Mouse (Mus musculus) frontal cortex, postnatal 36 days (tissue): ENCODE data around the gene Atp8a1.
"Not testable (repeated sequence)": the region's sequence is repeated elsewhere in the genome, so short reads cannot be mapped to it uniquely, and the experiment has no call there.

ENCODE experiments used
- DNase-seq, 2 experiments: peaks; one replicate each; pipeline ENCODE4 v3.0.0; 2022; ENCODE audit warnings: low spot score in 2 of 2

The Atp8a1 gene

GRCm38 (mm10) chr5:67826935-67827334 lies 20.3 kb downstream of the Atp8a1 start:
- DNase-seq, result no peak

- no peak for DNase-seq
Measured at GRCm38 (mm10) chr5:67826278-67826677, 21.0 kb downstream of the Atp8a1 start.

GRCm38 (mm10) chr5:67824600-67824999 lies 22.6 kb downstream of the Atp8a1 start:
- DNase-seq, result no peak

- no peak for DNase-seq
Measured at GRCm38 (mm10) chr5:67823771-67824170, 23.5 kb downstream of the Atp8a1 start.

- DNase-seq, result no peak
Measured at GRCm38 (mm10) chr5:67822619-67823018, 24.6 kb downstream of the Atp8a1 start.

- no peak for DNase-seq
Measured at GRCm38 (mm10) chr5:67821987-67822401, 25.2 kb downstream of the Atp8a1 start.

GRCm38 (mm10) chr5:67821185-67821584 lies 26.0 kb downstream of the Atp8a1 start:
- DNase-seq, result no peak

GRCm38 (mm10) chr5:67819451-67819850 lies 27.8 kb downstream of the Atp8a1 start:
- peak; percentile 28 to 62 for DNase-seq

- peak in 1 of 2 experiments; percentile 48 for DNase-seq
Measured at GRCm38 (mm10) chr5:67815572-67816325, 31.5 kb downstream of the Atp8a1 start.

- not testable (repeated sequence) for DNase-seq
Measured at GRCm38 (mm10) chr5:67815060-67815459, 32.2 kb downstream of the Atp8a1 start.

GRCm38 (mm10) chr5:67814437-67814965 lies 32.7 kb downstream of the Atp8a1 start:
- no peak for DNase-seq

GRCm38 (mm10) chr5:67813334-67813733 lies 33.9 kb downstream of the Atp8a1 start:
- no peak for DNase-seq

- peak; percentile 59 to 81 for DNase-seq
Measured at GRCm38 (mm10) chr5:67802174-67803030, 44.8 kb downstream of the Atp8a1 start.

GRCm38 (mm10) chr5:67800801-67801200 lies 46.4 kb downstream of the Atp8a1 start:
- DNase-seq, result no peak

- DNase-seq, result no peak
Measured at GRCm38 (mm10) chr5:67799785-67800184, 47.4 kb downstream of the Atp8a1 start.

GRCm38 (mm10) chr5:67798348-67798747 lies 48.9 kb downstream of the Atp8a1 start:
- DNase-seq, result no peak

- DNase-seq, result no peak
Measured at GRCm38 (mm10) chr5:67797006-67797958, 50.0 kb downstream of the Atp8a1 start.

- DNase-seq, result peak; percentile 42 to 73
Measured at GRCm38 (mm10) chr5:67794129-67794800, 53.0 kb downstream of the Atp8a1 start.

- no peak for DNase-seq
Measured at GRCm38 (mm10) chr5:67782775-67783174, 64.5 kb downstream of the Atp8a1 start.

GRCm38 (mm10) chr5:67778026-67778425 lies 69.2 kb downstream of the Atp8a1 start:
- DNase-seq, result peak; percentile 39 to 73

- no peak for DNase-seq
Measured at GRCm38 (mm10) chr5:67774186-67774585, 73.0 kb downstream of the Atp8a1 start.
